Mouse (Mus musculus) adrenal gland, adult 18-20 months (tissue): ENCODE measurements at regions not wholly inside any gene's neighbourhood (a gene's known extent, or its start where the extent isn't known, plus 50 kb on each side); places are given as distances from the start of the nearest gene placed in this dataset.

ENCODE experiments used
- DNase-seq, 2 experiments: peaks; one replicate each; pipeline ENCODE4 v3.0.0; 2021 to 2022; ENCODE audit warnings: low spot score in 2 of 2

GRCm38 (mm10) chr1:73799996-73800395, 324.3 kb downstream of the Tns1 start:
- no peak for DNase-seq

DNA sequence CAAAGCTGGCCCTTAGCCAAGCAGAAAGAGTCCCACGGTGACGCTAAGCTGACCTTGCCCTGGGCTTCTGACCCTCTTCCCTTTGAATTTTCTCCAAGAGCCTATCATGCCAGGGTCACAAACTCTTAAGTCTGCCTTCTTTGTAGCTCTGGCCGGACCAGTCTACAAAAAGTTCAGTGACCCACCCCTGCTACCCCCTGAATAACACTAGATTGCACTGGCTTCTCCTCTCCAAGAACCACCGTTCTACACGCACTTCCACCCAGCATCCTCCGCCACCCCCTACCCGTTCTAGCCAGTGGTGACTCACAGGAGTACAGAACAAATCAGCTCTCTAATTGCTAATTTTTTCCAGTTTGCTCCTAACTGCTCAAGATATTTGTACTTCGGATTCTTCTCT, 325.0 kb downstream of the Tns1 start:
- peak in 1 of 2 experiments; percentile 15 for DNase-seq

DNA sequence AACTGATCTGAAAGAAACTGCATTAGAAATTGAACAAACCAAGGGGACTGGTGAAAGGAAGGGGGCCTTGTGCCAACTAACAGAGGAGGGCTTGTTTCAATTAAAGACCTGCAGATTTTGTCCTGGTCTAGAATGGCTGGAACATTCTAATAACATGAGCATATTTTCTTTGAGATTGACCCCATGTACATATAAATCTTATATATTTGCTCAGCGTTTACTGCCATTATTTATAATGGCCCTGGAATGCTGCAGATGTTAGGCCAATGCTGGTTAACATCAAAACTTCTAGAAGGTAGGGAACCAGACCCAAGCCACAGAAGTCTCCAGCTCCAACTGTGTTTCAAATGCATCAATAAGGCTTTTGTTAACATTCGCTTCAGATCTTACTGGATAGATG, 326.4 kb downstream of the Tns1 start:
- DNase-seq = no peak

DNA sequence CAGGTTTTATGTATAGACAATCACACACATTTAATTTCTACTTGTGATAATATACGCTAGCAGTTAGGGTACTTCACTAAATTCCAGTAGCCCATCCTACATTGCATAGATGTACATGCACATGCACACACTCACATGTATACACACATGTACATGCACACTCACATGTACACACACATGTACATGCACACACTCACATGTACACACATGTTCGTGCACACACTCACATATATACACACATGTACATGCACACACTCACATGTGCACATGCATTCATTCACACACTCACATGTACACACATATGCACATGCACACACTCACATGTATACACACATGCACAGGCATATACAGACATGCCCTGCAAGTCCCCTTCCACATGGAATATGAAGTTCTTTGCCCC, 326.8 kb downstream of the Tns1 start:
- no peak for DNase-seq

DNA sequence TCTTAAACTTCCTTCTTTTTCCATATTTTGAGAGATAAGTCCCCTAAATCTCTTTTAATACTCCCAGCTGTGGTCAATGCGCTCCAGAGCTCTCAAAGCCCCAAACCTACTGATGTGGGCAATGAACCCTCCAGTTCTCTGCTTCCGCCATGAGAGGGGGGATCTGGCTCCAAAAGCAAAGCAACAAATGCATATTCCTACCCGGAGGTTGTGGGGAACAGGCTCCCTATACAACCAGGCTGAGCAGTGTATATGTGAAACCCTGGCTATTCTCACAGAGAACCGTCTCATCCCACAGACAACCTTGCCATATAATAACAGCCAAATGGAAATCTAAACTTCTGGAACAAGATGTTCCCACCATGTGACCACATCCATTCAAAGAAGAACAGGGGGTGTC, 330.4 kb downstream of the Tns1 start:
- no peak for DNase-seq

GRCm38 (mm10) chr1:73793256-73793655, 331.0 kb downstream of the Tns1 start:
- DNase-seq = no peak

DNA sequence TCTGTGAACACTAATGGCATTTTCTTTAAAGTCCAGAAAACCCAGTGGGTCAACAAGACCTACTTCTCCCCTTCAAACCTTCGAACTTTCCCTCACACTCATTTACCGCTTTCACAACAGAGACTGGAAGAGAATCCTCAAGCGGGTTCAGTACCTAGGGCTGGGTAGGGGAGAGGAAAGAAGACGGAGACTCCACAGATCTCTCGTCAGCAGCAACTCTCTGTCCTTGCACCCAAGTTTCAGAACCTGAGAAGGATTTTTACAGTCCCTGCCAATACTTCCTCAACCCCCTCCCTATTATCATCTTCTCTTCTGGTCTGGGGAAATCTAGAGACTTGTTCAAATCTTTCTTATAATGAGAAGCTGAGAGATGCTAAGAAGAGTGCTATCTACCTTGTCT, 331.9 kb downstream of the Tns1 start:
- no peak for DNase-seq

- DNase-seq = no peak
Observed at GRCm38 (mm10) chr1:73787666-73788065, 336.6 kb downstream of the Tns1 start.

- DNase-seq = no peak
Observed at GRCm38 (mm10) chr1:73787224-73787623, 337.0 kb downstream of the Tns1 start.

DNA sequence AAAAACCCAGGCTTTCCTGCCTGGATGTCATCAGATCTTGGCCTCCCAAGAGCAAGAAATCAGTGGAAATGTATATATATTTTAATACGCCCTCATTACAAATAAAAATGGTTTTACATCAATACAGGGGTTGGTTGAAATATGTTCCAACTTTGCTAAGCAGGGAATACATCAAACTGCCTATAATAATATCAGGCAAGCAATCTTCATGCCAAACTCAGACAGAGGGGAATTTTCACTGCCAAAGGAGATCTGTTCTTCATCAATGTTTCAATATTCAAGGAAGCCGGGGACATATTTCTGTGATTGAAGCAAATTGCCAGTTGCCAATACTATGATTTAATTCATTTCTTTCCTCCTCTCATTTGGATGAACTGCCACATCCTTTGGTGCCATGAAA, 340.9 kb downstream of the Tns1 start:
- DNase-seq = no peak

GRCm38 (mm10) chr1:73782871-73783270, 341.4 kb downstream of the Tns1 start:
- DNase-seq = no peak

GRCm38 (mm10) chr1:73771773-73772172, 352.5 kb downstream of the Tns1 start:
- DNase-seq = no peak

- DNase-seq = no peak
Observed at GRCm38 (mm10) chr1:73770631-73771030, 353.6 kb downstream of the Tns1 start.

GRCm38 (mm10) chr1:73764611-73765333, 359.5 kb downstream of the Tns1 start:
- DNase-seq = no peak

DNA sequence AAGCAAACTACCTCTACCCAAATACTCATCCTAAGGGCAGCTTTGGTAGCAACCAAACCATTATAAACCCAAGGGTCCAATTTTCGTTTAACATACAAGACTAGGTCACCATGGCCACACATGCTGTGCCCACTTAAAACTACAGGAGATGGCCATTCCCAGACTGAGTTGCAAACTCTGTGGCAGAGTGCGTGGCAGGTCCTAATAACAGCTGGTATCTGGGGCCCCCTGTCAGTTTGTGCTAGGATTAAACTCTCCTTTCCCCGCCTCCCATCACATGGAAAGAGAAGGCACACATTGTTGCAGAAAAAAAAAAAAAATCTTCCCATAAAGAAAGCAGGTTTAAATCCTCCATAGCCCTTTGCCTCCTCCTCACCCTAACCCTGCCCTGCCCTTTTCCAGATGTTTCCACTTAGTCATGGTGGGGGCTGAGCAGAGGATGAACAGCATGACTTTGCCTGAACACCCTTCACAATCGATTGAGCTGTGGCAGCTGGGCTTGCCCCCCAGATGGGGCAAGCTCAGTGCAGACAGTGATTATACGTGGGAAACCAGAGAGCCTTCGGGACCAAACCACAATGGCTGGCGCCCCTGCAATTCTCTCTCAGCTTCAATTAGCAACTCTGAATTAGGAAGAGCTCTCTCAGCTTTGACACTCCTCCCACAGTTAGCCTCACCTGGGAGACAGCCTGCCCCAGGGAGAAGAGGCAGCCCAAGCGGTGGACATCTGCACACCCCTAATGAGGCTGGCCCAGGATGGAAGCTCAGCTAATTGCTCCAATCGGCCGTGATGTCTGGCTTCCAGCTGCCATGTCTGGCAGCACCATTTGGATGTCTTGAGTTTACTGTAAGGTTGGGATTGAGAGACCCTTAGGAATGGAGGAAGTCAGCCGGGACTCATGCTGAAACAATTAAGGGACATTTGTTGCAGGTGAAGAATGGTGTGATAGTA, 365.9 kb downstream of the Tns1 start:
- DNase-seq = no peak

- no peak for DNase-seq
Observed at GRCm38 (mm10) chr1:73755791-73756190, 368.5 kb downstream of the Tns1 start.

GRCm38 (mm10) chr1:73754928-73755327, 369.3 kb downstream of the Tns1 start:
- no peak for DNase-seq

DNA sequence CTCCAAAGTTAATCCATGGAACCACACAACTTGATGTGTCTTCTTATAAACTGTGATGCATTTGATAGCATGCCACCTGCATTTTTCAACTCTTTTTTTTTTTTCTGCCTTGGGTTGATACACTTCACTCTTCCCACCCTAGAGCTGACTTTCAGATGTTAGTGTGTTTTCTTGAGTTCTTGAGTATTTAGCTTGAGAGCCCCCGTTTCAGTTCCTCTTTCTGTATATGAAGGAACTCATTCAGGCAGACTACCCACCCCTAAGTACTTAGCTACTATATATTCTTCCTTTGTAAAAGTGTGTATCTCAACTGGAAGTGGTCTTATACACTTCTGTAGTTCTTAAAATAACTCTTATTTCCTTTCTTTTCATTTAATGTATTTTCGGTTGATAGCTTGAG, 371.1 kb downstream of the Tns1 start:
- DNase-seq = no peak

DNA sequence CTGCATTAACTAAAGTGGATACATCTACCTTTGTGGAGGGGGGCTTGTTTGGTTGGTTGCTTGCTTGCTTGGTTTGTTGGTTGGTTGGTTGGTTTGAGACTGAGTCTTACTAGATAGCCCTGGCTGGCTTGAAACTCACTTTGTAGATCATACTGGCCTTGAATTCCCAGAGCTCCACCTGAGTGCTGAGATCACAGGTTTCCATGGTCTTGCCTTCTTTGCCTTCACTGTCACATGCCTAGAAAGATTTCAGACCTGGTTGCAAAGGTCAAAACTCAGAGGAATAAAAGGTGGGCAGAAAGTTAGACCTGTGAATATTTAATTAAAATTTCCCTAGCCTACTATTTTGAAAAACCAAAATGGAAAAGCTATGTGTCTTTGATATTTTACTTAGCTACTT, 375.5 kb downstream of the Tns1 start:
- no peak for DNase-seq

DNA sequence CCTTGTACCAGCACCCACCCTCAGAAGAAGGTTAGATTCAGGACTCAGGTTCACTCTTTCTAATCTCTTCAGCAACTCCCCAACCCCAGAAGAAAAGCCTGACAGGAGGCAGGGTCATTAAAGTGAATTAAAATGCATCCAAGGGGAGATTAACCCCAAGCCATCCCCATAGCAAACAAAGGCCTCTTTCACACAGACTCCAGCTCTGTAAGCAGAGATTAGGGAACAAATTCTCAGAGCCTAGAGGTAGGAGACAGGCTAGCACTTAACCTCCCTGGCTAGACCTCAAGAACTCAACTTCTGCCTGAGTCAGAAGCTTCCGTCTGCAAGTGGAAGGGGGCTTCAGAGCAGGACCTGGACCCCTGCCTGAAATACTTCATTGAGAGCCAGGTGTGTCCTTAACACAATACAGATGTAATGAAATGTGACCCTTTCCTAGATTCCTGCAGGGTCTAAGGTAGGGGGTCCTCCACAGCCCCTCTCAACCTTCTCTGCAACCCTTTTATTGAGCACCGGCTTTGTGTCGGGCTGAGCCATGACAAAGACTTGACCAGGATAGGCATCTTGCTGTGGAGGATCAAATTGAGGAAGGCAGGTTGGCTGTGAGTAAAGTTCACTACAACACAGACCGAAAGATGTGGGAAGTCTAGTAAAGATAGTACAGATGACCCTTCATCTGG, 379.6 kb downstream of the Tns1 start:
- DNase-seq = no peak

GRCm38 (mm10) chr1:73743737-73744554, 380.3 kb downstream of the Tns1 start:
- no peak for DNase-seq
